Mouse (Mus musculus) liver, embryonic 11.5 days (tissue): ENCODE measurements at regions not wholly inside any gene's neighbourhood (a gene's known extent, or its start where the extent isn't known, plus 50 kb on each side); places are given as distances from the start of the nearest gene placed in this dataset.

ENCODE experiments used
- ATAC-seq: fragments of 200-750 bp; cut with Nextera tagmentation; replicated peaks from 2 replicates; pipeline ENCODE4 v1.8.0; 2017; ENCODE audit warnings: moderate number of reproducible peaks, mild to moderate bottlenecking, moderate TSS enrichment, moderate library complexity; ENCODE audit not compliant: low FRiP score
- DNase-seq: peaks from one replicate; pipeline ENCODE4 v3.0.0-alpha.2; 2017; ENCODE audit warnings: low spot score
- H3K27ac ChIP-seq: fragments of 300-500 bp; sonication (generic); 2 replicates; pipeline ENCODE4 v1.5.1; 2014; ENCODE audit warnings: mild to moderate bottlenecking, low read depth, low read length, control low read depth
- H3K27me3 ChIP-seq: fragments of 300-500 bp; sonication (generic); replicated peaks from 2 replicates; pipeline ENCODE4 v1.6.1; 2014; ENCODE audit warnings: low read length, mixed read lengths; ENCODE audit not compliant: control insufficient read depth, insufficient read depth
- H3K36me3 ChIP-seq: fragments of 300-500 bp; sonication (generic); 2 replicates; pipeline ENCODE4 v1.6.1; 2014; ENCODE audit warnings: mild to moderate bottlenecking, low read length, moderate library complexity, mixed read lengths; ENCODE audit not compliant: control insufficient read depth, insufficient read depth
- H3K4me1 ChIP-seq: fragments of 300-500 bp; sonication (generic); replicated peaks from 2 replicates; pipeline ENCODE4 v1.6.1; 2014; ENCODE audit warnings: low read length, mixed read lengths; ENCODE audit not compliant: control insufficient read depth, insufficient read depth
- H3K4me2 ChIP-seq: fragments of 300-500 bp; sonication (generic); 2 replicates; pipeline ENCODE4 v1.6.1; 2014; ENCODE audit warnings: mild to moderate bottlenecking, control low read depth, moderate library complexity
- H3K4me3 ChIP-seq: fragments of 300-500 bp; sonication (generic); 2 replicates; pipeline ENCODE4 v1.5.1; 2014; ENCODE audit warnings: low read depth, low read length, control low read depth
- H3K9ac ChIP-seq: fragments of 300-500 bp; sonication (generic); 2 replicates; pipeline ENCODE4 v1.6.1; 2014; ENCODE audit warnings: low read depth, low read length, control low read depth
- H3K9me3 ChIP-seq: fragments of 300-500 bp; sonication (generic); 2 replicates; pipeline ENCODE4 v1.6.1; 2016; ENCODE audit warnings: low read length, inconsistent platforms, mixed read lengths; ENCODE audit not compliant: control insufficient read depth
- WGBS: fragments of 180-500 bp; shearing (Covaris S2); extraction: QIAGEN DNeasy Blood & Tissue Kit; methylation state at CpG from one replicate; pipeline ENCODE4 v1.1.7; 2014; 5-methylcytosine and 5-hydroxymethylcytosine counted together

DNA sequence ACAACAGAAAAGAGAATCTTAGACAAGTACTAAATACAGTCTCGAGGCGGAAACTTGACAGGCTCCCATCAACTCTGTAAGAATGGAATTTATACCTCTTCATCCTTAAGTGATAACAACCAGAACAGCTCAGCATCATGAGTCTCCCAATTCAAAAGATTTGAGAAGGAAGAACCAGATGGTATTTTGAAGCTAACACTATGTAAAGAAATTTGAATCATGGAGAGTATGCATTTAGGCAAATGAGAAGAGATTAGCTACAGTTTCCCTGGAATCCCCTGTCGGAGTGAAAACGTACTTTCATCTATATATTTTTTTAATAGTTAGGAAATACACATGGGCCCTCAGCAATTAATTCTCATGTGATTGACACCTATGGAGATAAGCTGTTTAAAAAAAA, 140.9 kb downstream of the Nrip1 start:
- Histone ChIP-seq H3K9me3 (no peaks in the 10 kb centered on the region), H3K4me2 (no peak overlapping the region), H3K9ac (no peak overlapping the region), H3K27me3 (no peaks in the 10 kb centered on the region), H3K4me3 (no peak overlapping the region), H3K36me3 (no peaks in the 10 kb centered on the region), H3K27ac (no peak overlapping the region), H3K4me1 (no peaks in the 10 kb centered on the region)
- no peak for DNase-seq
- WGBS: 73% methylated on average over 4 of the region's 4 CpGs
- ATAC-seq: no peak

GRCm38 (mm10) chr16:76232174-76232573, 141.5 kb downstream of the Nrip1 start:
- Histone ChIP-seq H3K9me3 (no peaks in the 10 kb centered on the region), H3K27me3 (no peaks in the 10 kb centered on the region), H3K27ac (no peak overlapping the region), H3K4me1 (no peaks in the 10 kb centered on the region), H3K9ac (no peak overlapping the region), H3K36me3 (no peaks in the 10 kb centered on the region), H3K4me2 (no peak overlapping the region), H3K4me3 (no peak overlapping the region)
- WGBS: 57% methylated on average over 3 of the region's 3 CpGs
- DNase-seq (no peak), ATAC-seq (no peak)

DNA sequence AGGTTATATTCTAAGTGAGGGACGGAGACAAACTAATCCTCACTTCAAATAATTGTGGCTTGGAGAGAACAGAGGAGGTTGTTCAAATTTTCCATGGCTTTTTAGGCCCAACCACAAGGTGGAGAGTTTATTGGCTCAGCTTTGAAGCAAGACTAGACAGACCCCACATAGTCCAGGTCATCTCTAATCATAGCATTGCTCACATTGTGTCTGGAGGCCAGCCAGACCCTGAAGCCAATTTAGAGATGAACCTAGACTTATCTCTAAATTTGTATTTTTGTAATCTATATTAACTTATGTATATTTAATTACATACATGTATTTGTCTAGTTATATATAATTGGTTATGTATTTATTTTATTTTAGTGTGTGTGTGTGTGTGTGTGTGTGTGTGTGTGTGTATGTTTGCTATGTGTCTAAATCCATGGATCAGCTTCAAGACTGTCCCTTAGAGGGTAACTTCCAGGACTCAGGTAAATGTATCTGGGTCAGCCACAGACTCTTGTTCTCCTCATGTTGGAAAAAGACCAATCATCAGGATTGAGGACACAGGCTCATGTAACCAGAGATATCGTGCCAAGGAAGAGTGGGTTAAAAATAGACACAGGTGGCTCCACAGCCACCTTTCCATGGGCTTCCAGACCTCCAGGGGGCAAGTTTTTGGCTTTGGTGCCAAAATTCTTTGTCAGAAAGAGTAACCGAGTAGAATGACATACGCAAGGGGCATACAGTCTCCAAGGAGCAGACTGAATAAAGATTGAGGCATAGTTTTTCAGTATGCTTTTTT, 142.9 kb downstream of the Nrip1 start:
- H3K27ac ChIP-seq: no peak overlapping the region
- H3K36me3 ChIP-seq: no peaks in the 10 kb centered on the region
- H3K27me3 ChIP-seq: no peaks in the 10 kb centered on the region
- no peak for DNase-seq
- no peaks in the 10 kb centered on the region for H3K9me3 ChIP-seq
- H3K4me2 ChIP-seq: no peak overlapping the region
- H3K9ac ChIP-seq: no peak overlapping the region
- WGBS: 87% methylated on average over 4 of the region's 4 CpGs
- H3K4me1 ChIP-seq: peaks cover 4% of the 10 kb centered on the region; the same call in 1 of the 2 replicates
- no peak overlapping the region for H3K4me3 ChIP-seq
- no peak for ATAC-seq

GRCm38 (mm10) chr16:76228451-76228850, 145.2 kb downstream of the Nrip1 start:
- H3K4me2 ChIP-seq: no peak overlapping the region
- H3K9me3 ChIP-seq: no peaks in the 10 kb centered on the region
- H3K9ac ChIP-seq: no peak overlapping the region
- no peak overlapping the region for H3K4me3 ChIP-seq
- H3K27me3 ChIP-seq: no peaks in the 10 kb centered on the region
- H3K4me1 ChIP-seq: peaks cover 6% of the 10 kb centered on the region; the same call in 1 of the 2 replicates
- no peak for DNase-seq
- H3K36me3 ChIP-seq: no peaks in the 10 kb centered on the region
- no peak for ATAC-seq
- WGBS: 80% methylated on average over 4 of the region's 4 CpGs
- H3K27ac ChIP-seq: no peak overlapping the region

GRCm38 (mm10) chr16:76226446-76226845, 147.2 kb downstream of the Nrip1 start:
- no peak for DNase-seq
- H3K36me3 ChIP-seq: no peaks in the 10 kb centered on the region
- H3K27ac ChIP-seq: no peak overlapping the region
- H3K27me3 ChIP-seq: no peaks in the 10 kb centered on the region
- H3K4me2 ChIP-seq: no peak overlapping the region
- no peaks in the 10 kb centered on the region for H3K9me3 ChIP-seq
- H3K4me1 ChIP-seq: peaks cover 6% of the 10 kb centered on the region; the same call in 1 of the 2 replicates
- ATAC-seq: no peak
- H3K4me3 ChIP-seq: no peak overlapping the region
- 46% methylated on average over 7 of the region's 7 CpGs for WGBS
- H3K9ac ChIP-seq: no peak overlapping the region

DNA sequence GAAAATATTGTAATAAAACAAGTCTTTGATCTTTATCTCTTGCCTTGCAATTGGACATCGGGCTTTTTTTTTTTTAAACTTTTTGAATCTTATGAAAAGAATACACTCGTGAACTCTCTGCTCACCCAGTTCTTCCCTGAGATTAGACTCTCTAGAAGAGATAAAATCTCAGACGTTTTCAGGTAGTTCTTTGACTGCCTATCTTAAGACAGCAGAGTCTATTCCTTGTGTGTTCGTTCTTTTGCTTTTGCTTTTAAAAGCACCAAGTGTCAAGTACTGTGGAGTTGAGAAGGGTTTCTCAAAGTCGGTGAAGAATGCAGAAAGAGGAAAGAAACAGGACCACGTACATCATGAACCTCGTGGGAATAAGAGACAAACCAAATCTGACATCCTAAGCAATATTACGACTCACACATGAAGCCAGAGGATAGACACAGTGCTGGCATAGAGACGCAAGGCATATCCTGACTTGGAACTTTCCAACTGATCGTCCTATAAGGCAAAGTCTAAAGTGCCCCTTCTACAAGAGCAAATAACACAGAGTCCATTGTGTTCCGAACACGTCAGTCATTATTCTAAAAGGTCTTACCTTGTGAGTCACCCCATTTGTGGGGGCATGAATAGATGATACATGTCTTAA, 147.9 kb downstream of the Nrip1 start:
- peaks cover 6% of the 10 kb centered on the region; the same call in 1 of the 2 replicates for H3K4me1 ChIP-seq
- no peak overlapping the region for H3K4me3 ChIP-seq
- H3K36me3 ChIP-seq: no peaks in the 10 kb centered on the region
- 65% methylated on average over 12 of the region's 12 CpGs for WGBS
- H3K27me3 ChIP-seq: no peaks in the 10 kb centered on the region
- no peak for ATAC-seq
- no peak overlapping the region for H3K9ac ChIP-seq
- no peak overlapping the region for H3K27ac ChIP-seq
- no peak for DNase-seq
- H3K4me2 ChIP-seq: no peak overlapping the region
- H3K9me3 ChIP-seq: no peaks in the 10 kb centered on the region

DNA sequence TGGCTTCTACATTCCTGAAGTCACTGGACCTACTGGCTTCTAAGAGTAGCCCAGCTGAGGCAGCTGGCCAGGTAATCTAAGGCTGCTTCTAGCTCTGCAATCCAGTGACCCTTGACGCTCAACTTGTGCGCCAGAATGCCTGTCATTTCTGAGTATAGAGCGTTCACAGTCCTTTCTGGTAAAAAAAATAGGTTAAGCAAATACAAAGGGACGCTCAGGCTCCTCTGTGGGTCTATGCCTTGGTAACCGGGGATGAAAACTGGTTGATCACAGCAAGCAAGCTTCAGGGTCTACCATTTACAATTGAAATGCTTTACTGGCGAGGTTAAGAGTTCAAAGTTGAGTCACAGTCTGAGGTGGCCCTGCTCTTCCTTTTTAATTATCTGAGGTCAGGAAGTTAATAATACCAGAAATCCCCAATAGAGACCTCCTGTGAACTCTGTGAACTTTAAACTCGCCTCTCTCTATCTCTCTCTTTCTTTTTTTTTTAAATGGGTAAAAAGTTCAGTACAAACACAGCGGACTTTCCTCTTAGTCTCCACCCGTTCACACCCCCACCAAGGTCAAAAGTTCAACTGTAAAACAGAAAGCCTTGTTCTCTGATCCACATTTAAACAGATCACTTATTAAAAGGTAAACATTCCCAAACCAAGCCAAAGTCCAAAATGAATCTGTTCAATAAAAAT, 148.6 kb downstream of the Nrip1 start:
- Histone ChIP-seq H3K27ac (no peak overlapping the region; the same call in 1 of the 2 replicates), H3K4me1 (peaks cover 6% of the 10 kb centered on the region; the same call in 1 of the 2 replicates), H3K36me3 (no peaks in the 10 kb centered on the region), H3K27me3 (no peaks in the 10 kb centered on the region), H3K9ac (no peak overlapping the region), H3K4me3 (no peak overlapping the region), H3K9me3 (no peaks in the 10 kb centered on the region), H3K4me2 (no peak overlapping the region)
- no peak for DNase-seq
- WGBS: 56% methylated on average over 9 of the region's 9 CpGs
- ATAC-seq: peak; percentile 40

DNA sequence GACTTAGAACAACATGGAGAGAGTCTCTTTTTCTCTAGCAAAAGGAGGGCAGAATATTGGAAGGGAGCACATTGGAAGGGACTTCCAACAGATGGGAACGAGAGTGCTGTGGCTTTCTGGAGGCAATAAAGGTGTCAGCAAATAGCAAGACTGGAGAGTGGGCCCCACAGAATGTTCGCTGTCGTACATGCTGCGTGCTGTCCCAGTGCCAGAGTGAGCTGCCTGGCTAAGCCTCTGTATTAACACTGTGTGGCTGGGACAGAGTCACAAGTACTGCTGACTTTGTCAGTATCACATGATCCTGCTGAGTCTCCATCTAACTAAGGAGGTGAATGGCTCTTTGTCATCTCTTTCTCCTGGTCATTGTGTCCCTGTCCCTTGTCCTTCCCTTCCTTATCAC, 149.9 kb downstream of the Nrip1 start:
- 74% methylated on average over 4 of the region's 4 CpGs for WGBS
- peaks cover 6% of the 10 kb centered on the region; the same call in 1 of the 2 replicates for H3K4me1 ChIP-seq
- H3K36me3 ChIP-seq: no peaks in the 10 kb centered on the region
- no peak for ATAC-seq
- no peak for DNase-seq
- no peaks in the 10 kb centered on the region for H3K9me3 ChIP-seq
- no peak overlapping the region for H3K4me3 ChIP-seq
- H3K27ac ChIP-seq: no peak overlapping the region
- no peak overlapping the region for H3K9ac ChIP-seq
- H3K27me3 ChIP-seq: no peaks in the 10 kb centered on the region
- H3K4me2 ChIP-seq: no peak overlapping the region
